Mouse (Mus musculus) brain, embryonic 14.5 days (tissue): ENCODE measurements around the gene Fmod.

ENCODE experiments used
- CTCF ChIP-seq: fragments of 200-500 bp; IDR thresholded peaks from 2 replicates; pipeline ENCODE4 v1.5.1; 2012; ENCODE audit warnings: inconsistent platforms, mild to moderate bottlenecking, moderate library complexity, borderline replicate concordance; ENCODE audit not compliant: insufficient read depth, insufficient read length; ENCODE audit errors: extremely low read depth
- POLR2A ChIP-seq: fragments of 200-500 bp; IDR thresholded peaks from 2 replicates; pipeline ENCODE4 v1.6.1; 2012; ENCODE audit warnings: mild to moderate bottlenecking, inconsistent platforms, borderline replicate concordance; ENCODE audit not compliant: poor library complexity, insufficient read depth, insufficient read length, severe bottlenecking; ENCODE audit errors: extremely low read depth

DNA sequence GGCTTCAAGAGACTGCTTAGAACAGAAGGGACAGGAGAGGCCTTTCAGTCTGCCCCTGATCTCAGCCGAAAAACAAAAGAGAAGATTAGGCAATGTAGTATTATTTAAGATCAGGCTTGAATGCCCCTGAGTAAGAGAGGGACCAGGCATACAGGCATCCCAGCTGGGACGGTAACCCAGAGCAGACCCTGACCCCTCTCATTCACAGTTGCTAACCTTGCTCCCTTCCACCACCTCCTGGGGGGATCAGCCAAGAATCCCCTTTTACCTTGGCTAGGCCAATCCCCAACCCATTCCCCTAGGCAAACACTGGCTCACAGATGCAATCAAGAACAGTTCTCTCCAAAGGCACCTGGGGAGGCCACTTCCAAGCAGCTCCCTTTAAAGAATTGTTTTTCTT, 39.7 kb downstream of the Fmod start:
- no peak for TF ChIP-seq CTCF
- no peak for TF ChIP-seq POLR2A
